Mouse (Mus musculus): Measurements from ENCODE around the gene Ccl26.

DNA sequence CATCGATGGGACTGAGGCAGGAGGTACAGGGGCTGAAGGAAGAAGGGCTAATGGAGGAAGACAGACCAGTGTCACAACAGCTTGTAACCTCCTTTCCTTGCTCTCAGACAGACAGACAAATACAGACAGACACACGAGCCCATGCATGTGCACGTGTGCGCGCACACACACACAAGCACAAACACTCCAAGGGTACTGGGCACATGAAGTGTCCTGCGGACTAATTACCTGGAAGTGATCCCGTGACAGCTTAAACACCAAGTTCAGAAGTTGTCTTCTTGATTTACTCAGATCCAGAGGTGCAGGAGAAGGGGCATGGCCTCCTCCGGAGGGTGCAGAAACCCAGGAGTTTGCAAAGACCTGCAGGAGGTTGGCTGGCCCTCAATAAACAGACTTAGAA, 22.3 kb upstream of the Ccl26 start:
- TF ChIP-seq CTCF (IDR thresholded peaks at IDR 0.05; ENCODE audit: insufficient read depth, low read length) (no peak), POLR2A (IDR thresholded peaks at IDR 0.05; ENCODE audit: borderline replicate concordance, extremely low read depth, low read depth, low read length) (no peak)
